Mouse (Mus musculus) C2C12 (cell line): ENCODE measurements at regions not wholly inside any gene's neighbourhood (a gene's known extent, or its start where the extent isn't known, plus 50 kb on each side); places are given as distances from the start of the nearest gene placed in this dataset.

Experiments
- H3K27me3 ChIP-seq: one replicate; pipeline ENCODE4 v1.6.1; 2011; ENCODE audit not compliant: control insufficient read depth, insufficient read depth, insufficient read length
- H3K36me3 ChIP-seq: one replicate; pipeline ENCODE4 v1.6.1; 2011; ENCODE audit not compliant: control insufficient read depth, insufficient read depth
- H3K4me3 ChIP-seq: one replicate; pipeline ENCODE4 v1.5.1; 2011; ENCODE audit warnings: mild to moderate bottlenecking, control low read depth; ENCODE audit not compliant: poor library complexity, insufficient read depth, severe bottlenecking
- H3K79me2 ChIP-seq: one replicate; pipeline ENCODE4 v1.6.1; 2011; ENCODE audit not compliant: control insufficient read depth, insufficient read depth
- H3K79me3 ChIP-seq: one replicate; pipeline ENCODE4 v1.6.1; 2011; ENCODE audit warnings: low read depth, control low read depth
- H3ac ChIP-seq: one replicate; pipeline ENCODE3; 2011; ENCODE audit warnings: low read depth; ENCODE audit not compliant: control insufficient read depth, insufficient read length
- CEBPB ChIP-seq: IDR thresholded peaks from one replicate; pipeline ENCODE4 v1.6.1; 2011; ENCODE audit warnings: low read depth, mild to moderate bottlenecking, control low read depth, moderate library complexity
- CTCF ChIP-seq: IDR thresholded peaks from one replicate; pipeline ENCODE4 v1.5.1; 2011; ENCODE audit not compliant: control insufficient read depth, insufficient read depth, insufficient read length
- FOSL1 ChIP-seq: IDR thresholded peaks from one replicate; pipeline ENCODE4 v1.8.0; 2011; ENCODE audit warnings: mild to moderate bottlenecking, low read length; ENCODE audit not compliant: poor library complexity, insufficient read depth, severe bottlenecking
- MAX ChIP-seq: IDR thresholded peaks from one replicate; pipeline ENCODE4 v1.6.1; 2011; ENCODE audit warnings: mild to moderate bottlenecking, control low read depth
- MYOD1 ChIP-seq: IDR thresholded peaks from one replicate; pipeline ENCODE4 v1.6.1; 2011; ENCODE audit warnings: low read depth; ENCODE audit not compliant: control insufficient read depth, insufficient read length
- MYOG ChIP-seq: IDR thresholded peaks from one replicate; pipeline ENCODE4 v1.6.1; 2011; ENCODE audit not compliant: control insufficient read depth, insufficient read length; ENCODE audit errors: extremely low read depth
- USF1 ChIP-seq: IDR thresholded peaks from one replicate; pipeline ENCODE4 v1.6.1; 2011; ENCODE audit warnings: low read depth, mild to moderate bottlenecking, control low read depth, moderate library complexity

- Histone ChIP-seq H3K4me3 (no peak overlapping the region), H3K36me3 (no peaks in the 10 kb centered on the region), H3ac (no peak overlapping the region), H3K79me3 (no peaks in the 10 kb centered on the region), H3K79me2 (no peaks in the 10 kb centered on the region), H3K27me3 (no peaks in the 10 kb centered on the region)
- TF ChIP-seq MYOG = no peak
- TF ChIP-seq MYOD1 = no peak
- no peak for TF ChIP-seq CEBPB
- TF ChIP-seq CTCF = no peak
- no peak for TF ChIP-seq USF1
- TF ChIP-seq FOSL1 = no peak
- TF ChIP-seq MAX = no peak
Observed at GRCm38 (mm10) chr16:87272363-87272762, 81.6 kb upstream of the N6amt1 start.

GRCm38 (mm10) chr16:87267954-87268804, 85.8 kb upstream of the N6amt1 start:
- Histone ChIP-seq H3K36me3 (no peaks in the 10 kb centered on the region), H3K27me3 (no peaks in the 10 kb centered on the region), H3ac (no peak overlapping the region), H3K79me2 (no peaks in the 10 kb centered on the region), H3K79me3 (no peaks in the 10 kb centered on the region), H3K4me3 (no peak overlapping the region)
- TF ChIP-seq FOSL1 = no peak
- TF ChIP-seq CEBPB = no peak
- no peak for TF ChIP-seq MYOD1
- no peak for TF ChIP-seq CTCF
- TF ChIP-seq USF1 = no peak
- TF ChIP-seq MYOG = no peak

GRCm38 (mm10) chr16:87267517-87267916, 86.5 kb upstream of the N6amt1 start:
- no peaks in the 10 kb centered on the region for H3K79me2 ChIP-seq
- H3K36me3 ChIP-seq = no peaks in the 10 kb centered on the region
- no peaks in the 10 kb centered on the region for H3K79me3 ChIP-seq
- H3K4me3 ChIP-seq = no peak overlapping the region
- no peak for TF ChIP-seq MYOD1
- no peak for TF ChIP-seq FOSL1
- TF ChIP-seq CEBPB = no peak
- TF ChIP-seq CTCF = no peak
- TF ChIP-seq USF1 = no peak
- TF ChIP-seq MAX = no peak
- TF ChIP-seq MYOG = no peak
- H3ac ChIP-seq = no peak overlapping the region
- no peaks in the 10 kb centered on the region for H3K27me3 ChIP-seq

- no peaks in the 10 kb centered on the region for H3K36me3 ChIP-seq
- no peak for TF ChIP-seq MYOG
- no peak for TF ChIP-seq MAX
- TF ChIP-seq MYOD1 = no peak
- TF ChIP-seq CEBPB = no peak
- no peak for TF ChIP-seq CTCF
- H3ac ChIP-seq = no peak overlapping the region
- H3K4me3 ChIP-seq = no peak overlapping the region
- H3K27me3 ChIP-seq = no peaks in the 10 kb centered on the region
- no peaks in the 10 kb centered on the region for H3K79me3 ChIP-seq
- H3K79me2 ChIP-seq = no peaks in the 10 kb centered on the region
Observed at GRCm38 (mm10) chr16:87263571-87263970, 90.4 kb upstream of the N6amt1 start.

GRCm38 (mm10) chr16:87263041-87263440, 90.9 kb upstream of the N6amt1 start:
- Histone ChIP-seq H3K4me3 (no peak overlapping the region), H3K79me2 (no peaks in the 10 kb centered on the region), H3K27me3 (no peaks in the 10 kb centered on the region), H3ac (no peak overlapping the region), H3K79me3 (no peaks in the 10 kb centered on the region), H3K36me3 (no peaks in the 10 kb centered on the region)
- TF ChIP-seq CEBPB = no peak
- no peak for TF ChIP-seq MYOD1
- TF ChIP-seq FOSL1 = no peak
- no peak for TF ChIP-seq MAX
- no peak for TF ChIP-seq CTCF
- TF ChIP-seq MYOG = no peak
- TF ChIP-seq USF1 = no peak

GRCm38 (mm10) chr16:87262497-87262896, 91.5 kb upstream of the N6amt1 start:
- H3K4me3 ChIP-seq = no peak overlapping the region
- H3K27me3 ChIP-seq = no peaks in the 10 kb centered on the region
- H3K79me3 ChIP-seq = no peaks in the 10 kb centered on the region
- no peaks in the 10 kb centered on the region for H3K36me3 ChIP-seq
- H3ac ChIP-seq = no peak overlapping the region
- no peaks in the 10 kb centered on the region for H3K79me2 ChIP-seq
- no peak for TF ChIP-seq MYOD1
- TF ChIP-seq MAX = no peak
- no peak for TF ChIP-seq USF1
- TF ChIP-seq MYOG = no peak
- no peak for TF ChIP-seq CTCF
- no peak for TF ChIP-seq CEBPB
- no peak for TF ChIP-seq FOSL1
